Mouse (Mus musculus): ENCODE data around the gene Gpr137b.
"Not testable (repeated sequence)": the region's sequence is repeated elsewhere in the genome, so short reads cannot be mapped to it uniquely, and the experiment has no call there.

Gpr137b gene

DNA sequence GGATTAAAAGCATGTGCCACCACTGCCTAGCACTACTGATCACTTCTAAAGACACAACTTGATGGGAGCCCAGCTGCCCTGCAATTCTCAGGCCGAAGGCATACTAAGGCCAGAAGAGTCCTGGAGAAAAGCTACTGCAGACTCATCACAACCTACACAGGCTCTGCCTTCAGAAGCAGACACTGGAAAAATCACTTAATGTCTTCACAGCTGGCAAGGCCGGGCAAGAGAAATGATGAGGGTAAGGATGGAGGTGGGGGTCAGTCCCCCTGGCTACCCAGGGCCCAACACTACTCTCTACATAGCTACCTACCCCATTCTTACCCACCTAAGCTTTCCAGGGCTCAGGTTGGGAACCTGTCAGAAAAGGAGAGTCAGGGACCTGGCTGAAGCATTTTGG is 27.4 kb downstream of the Gpr137b start:
- not testable (repeated sequence) for DNase-seq (ENCODE audit: low spot score in 2 of 2)

DNA sequence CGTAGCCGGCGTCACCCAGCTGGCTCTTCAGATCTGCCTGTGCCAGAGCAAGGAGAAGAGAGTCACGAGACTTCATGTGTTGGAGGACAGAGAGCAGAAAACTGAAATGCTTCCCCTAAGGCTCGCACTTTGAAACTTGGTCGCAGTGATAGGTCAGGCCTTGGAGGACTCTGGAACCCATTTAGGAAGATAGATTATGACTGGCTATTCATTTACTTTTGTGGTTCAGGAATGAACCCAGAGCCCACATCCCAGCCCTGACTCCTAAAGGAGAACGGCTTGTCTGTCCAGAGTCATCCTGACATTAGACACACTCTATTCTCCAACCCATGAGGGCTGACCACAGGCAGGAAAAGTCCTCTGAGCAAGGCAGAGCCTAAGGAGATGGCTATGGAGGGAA is 30.3 kb downstream of the Gpr137b start:
- not testable (repeated sequence) for DNase-seq (ENCODE audit: low spot score in 2 of 2)

DNA sequence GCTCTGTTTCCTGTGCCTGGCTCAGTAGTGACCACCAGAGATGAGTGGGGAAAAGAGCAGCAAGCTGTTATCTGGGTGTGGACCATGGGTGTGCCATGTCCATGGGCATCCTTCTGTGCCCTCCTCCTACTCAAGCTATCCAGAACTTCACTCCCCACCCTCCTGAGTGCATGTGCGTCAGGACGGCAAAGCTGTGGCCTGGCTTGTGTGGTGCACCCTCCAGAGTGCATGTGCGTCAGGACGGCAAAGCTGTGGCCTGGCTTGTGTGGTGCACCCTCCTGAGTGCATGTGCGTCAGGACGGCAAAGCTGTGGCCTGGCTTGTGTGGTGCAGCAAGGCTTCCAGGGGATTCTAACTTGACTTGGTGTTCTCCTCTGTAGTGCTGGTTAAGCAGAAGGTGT is 31.6 kb downstream of the Gpr137b start:
- DNase-seq (ENCODE audit: low spot score in 2 of 2), result not testable (repeated sequence)

DNA sequence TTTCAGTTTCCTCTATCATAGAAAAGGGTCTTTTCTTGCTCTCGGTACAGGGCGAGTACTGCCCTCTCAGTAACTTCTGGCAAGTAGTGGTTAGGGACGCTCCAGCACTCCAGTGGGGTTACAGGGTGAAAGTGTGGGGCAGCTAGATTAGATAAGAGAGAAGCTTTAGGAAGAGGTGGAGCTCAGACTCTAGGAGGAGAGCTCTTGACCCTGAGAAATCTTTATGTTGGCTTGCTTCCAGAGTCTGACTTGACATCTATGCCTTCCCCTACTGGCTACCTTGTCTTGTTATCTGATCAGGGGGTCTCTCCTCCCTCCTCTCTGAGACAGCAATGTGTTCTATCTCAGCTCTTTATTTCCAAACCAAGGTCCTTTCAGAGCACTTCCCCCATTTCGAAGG is 33.8 kb downstream of the Gpr137b start:
- DNase-seq (ENCODE audit: low spot score in 2 of 2), result not testable (repeated sequence)

DNA sequence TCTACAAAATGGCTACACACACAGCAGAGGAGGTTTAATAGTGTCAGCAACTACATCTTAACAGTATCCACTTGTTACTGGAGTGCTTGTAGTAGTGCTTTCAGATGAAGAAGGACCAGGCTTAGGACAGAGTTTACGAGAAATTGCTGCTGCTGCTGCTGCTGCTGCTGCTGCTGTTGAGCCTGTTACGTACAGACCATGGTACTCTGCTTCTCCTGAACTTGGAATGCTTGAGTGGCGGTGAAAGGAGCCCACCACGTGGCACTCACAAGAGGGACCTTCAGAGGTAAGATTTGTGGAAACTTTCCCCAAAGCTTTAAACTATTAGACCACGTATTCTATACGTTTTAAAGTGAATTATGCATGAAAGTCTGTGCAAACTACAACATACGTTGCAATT is 35.2 kb downstream of the Gpr137b start:
- DNase-seq (ENCODE audit: low spot score in 2 of 2), result not testable (repeated sequence)

DNA sequence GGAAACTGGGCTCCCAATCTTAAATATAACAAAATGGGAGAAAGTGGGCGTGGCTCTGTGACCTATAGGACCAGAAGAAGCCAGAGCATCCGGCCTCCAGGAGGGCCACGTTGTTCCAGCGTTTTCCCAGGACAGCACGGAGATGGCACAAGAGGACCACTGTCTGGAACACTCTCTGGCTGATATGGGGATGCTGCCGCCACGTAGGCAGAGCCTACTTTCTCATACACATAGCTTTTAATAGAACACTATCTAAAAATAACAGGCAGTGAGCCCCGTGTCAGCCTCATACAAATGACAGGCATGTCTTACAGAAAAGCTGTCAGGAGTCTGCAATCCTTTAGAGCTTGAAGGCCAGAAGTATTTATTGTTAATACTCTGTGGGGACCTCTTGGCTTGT is 35.7 kb downstream of the Gpr137b start:
- not testable (repeated sequence) for DNase-seq (ENCODE audit: low spot score in 2 of 2)

DNA sequence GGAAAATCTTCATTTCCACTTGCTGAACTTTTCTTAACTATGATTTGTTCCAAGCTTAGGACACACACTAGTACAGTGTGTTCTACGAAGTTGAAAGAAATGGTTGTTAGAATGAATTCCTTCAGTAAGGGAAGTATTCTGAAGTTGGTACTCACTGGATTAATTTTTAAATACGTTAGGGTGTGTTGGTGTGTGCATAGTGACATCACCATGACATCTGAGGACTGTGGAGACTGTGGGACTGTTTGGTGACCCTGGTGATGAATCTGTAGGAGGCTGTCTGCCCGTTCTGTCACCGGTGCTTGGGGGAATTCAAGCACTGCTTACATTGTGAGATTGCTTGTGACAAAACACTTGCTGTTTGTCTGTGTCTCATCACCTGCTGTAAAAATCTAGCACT is 41.7 kb downstream of the Gpr137b start:
- DNase-seq (ENCODE audit: low spot score in 2 of 2), result not testable (repeated sequence)

DNA sequence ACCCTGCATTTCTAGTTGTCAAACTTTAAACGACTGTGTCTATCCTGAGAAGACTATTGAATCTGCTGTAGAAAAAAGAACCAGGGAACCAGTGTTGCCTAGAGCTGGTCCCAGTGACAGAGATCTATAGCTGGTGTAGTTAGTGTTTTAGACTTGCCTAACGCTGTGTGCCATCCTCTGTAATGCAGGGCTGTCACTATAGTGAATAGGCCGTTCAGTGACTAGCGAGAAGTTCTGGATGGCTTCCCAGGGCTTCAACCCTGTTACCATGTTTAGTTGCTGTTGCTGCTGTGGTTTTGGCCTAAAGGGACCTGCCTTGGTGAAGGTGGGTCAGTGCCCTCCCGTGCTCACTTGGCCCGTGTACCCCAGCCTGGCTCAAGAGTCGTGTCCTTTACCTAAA is 43.1 kb downstream of the Gpr137b start:
- DNase-seq (ENCODE audit: low spot score in 2 of 2), result not testable (repeated sequence)

DNA sequence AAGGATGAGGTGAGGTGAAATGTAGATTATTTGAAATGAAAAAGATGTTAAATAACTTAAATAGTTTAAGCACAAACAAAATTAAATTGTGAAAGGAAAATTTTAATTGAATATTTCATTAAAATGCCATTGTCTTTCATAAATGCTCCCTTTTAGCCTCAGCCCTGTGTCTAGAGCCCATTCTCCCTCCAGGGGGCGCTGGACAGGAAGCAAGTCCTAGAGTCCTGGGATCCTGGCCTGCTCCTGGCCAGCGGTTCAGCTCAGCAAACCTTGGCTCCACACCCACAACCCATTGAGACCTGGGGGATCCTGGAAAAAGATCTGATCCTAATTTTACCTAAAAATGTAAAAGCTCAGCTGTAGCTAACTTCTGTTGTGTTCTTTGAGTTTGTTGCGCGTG is 44.5 kb downstream of the Gpr137b start:
- peak in 1 of 2 experiments; percentile 37 for DNase-seq (ENCODE audit: low spot score in 2 of 2)

DNA sequence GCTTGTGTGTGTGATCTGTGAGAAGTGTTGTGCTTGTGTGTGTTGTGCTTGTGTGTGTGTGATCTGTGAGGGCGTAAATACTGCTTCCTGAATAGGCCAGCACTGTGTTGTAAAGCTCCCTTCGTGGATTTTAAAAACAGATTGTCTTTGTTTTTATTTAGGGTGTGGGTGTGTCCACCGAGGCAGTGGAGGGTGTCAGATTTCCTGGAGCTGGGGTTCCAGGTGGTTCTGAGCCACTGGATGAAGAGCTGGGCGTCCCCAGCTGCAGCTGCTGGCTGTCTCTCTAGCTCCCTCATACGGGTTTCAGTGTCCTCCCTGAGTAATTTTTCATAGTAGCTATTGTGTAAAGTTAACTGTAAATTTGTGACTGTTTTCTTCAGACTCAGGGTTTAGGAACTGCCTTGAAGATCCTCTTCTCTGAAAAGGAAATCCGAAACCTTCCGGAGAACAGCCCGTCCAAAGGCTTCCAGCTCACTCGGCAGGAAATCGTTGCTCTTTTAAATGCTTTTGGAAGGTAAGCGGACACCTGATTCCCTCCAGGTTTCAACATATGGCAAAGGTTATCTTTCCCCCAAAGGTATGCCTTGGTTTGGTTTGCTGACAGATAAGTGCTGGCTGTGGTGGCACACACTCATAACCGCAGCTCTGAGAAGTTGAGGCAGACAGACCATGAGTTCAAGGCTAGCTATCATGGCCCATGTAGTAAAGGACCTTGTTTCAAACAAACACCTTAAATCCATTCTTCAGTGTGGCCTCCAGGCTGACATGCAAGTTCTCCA is 46.0 kb downstream of the Gpr137b start:
- not testable (repeated sequence) for DNase-seq (ENCODE audit: low spot score in 2 of 2)

DNA sequence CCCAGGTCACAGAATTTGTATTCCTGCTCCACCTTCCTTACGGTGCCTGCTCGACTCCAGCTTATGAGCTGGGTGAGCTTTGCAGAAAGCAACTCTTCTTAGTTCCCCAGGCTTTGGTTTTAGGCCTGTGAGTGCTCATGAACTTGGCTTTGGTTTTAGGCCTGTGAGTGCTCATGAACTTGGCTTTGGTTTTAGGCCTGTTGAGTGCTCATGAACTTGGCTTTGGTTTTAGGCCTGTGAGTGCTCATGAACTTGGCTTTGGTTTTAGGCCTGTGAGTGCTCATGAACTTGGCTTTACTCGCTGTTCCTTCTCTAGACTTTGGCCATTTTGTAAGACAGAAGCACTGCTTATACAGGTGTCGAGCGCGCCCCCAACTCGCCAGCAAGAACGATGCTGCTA is 56.5 kb downstream of the Gpr137b start:
- DNase-seq (ENCODE audit: low spot score in 2 of 2), result not testable (repeated sequence)

DNA sequence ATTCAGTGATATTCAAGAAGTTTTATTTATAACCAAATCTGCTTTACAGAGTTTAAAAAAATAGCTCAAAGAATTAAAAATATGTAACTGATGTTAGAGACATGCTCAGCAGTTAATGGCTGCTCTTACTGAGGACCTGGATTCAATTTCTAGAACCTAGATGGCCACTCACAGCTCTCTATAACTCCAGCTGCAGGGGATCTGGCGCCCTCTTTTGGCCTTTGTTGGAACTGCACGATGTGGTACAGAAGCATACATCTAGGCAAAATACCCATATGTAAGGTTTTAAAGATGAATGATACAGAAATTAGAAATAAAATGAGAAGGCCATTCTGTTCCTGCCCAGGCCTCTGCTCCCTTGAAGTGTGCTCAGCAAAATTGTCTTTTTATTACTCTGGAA is 64.9 kb downstream of the Gpr137b start:
- peak; percentile 35 to 63 for DNase-seq (ENCODE audit: low spot score in 2 of 2)
